Mouse (Mus musculus): ENCODE measurements around the gene Rin3.

DNA sequence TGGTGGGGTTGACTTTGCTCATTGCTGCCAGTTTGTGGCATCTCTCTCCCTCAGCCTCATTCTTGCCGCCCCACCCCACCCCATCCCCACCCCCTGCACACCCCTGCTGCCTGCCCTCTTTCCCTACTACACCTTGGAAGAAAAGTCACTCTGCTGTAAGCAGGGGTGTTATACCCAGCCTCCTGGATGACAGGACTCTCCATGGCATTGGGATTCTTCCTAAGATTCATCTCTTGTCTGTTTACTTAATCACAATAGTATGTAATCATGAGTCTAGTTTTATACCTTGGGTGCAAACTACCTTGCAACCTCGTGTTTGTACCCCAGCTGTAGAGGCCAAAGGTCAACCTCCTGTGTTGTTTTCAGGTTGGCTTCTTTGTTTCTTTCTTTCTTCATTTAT, 37.5 kb downstream of the Rin3 start:
- TF ChIP-seq CTCF (IDR thresholded peaks at IDR 0.05; ENCODE audit: control insufficient read depth, insufficient read depth, low read length), result no peak
- no peak for TF ChIP-seq POLR2A (IDR thresholded peaks at IDR 0.05; ENCODE audit: borderline replicate concordance, control insufficient read depth, low read depth, low read length)
